Mouse (Mus musculus): Measurements from ENCODE around the gene Mfap5.
"Not testable (repeated sequence)": the region's sequence is repeated elsewhere in the genome, so short reads cannot be mapped to it uniquely, and the experiment has no call there.

Gene Mfap5

DNA sequence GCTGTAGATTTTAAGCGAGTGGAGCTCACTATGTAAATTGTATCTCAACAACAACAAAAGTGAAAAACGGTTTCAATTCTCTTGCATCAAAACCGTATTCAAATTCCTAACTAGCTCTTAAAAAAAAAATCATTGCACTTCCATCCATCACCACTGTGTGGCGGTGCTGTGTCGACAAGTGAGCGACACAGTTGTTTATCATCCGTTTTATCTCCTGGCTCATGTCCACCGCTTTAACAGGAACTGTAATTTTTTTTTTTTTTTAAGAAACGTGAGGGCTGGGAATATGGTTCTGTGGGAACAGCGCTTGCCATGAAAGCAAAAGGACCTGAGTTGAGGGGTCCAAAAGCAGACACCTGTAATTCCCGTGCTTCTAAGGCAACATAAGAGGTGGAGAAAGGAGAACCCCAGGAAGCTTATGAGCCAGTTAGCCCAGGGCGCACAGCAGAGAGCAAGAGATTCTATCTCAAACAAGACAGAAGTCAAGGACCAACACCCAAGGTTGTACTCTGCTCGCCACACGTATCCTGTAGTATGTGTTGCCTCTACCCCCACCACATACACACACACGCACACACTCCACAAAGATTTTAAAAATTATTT, 51.4 kb downstream of the Mfap5 start:
- DNase-seq (ENCODE audit: low read depth, low spot score) = peak; percentile 78

DNA sequence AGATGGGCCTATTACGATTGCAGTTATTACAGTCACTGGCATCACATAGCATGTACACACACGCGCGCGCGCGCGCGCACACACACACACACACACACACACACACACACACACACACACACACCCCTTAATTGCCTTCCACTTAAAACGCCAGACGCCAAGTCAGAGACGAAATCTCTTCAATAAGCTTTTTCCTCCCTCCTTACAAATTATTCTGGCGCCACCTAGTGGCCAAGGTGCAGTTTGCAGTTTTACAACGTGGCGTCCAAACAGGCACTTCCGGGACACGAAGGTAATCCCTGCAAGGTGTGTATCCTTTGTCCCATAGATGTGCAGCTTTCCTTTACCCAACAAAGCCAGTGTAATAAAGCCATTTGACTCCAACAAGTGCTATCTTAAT, 54.8 kb downstream of the Mfap5 start:
- peak; percentile 94 for DNase-seq (ENCODE audit: low read depth, low spot score)

DNA sequence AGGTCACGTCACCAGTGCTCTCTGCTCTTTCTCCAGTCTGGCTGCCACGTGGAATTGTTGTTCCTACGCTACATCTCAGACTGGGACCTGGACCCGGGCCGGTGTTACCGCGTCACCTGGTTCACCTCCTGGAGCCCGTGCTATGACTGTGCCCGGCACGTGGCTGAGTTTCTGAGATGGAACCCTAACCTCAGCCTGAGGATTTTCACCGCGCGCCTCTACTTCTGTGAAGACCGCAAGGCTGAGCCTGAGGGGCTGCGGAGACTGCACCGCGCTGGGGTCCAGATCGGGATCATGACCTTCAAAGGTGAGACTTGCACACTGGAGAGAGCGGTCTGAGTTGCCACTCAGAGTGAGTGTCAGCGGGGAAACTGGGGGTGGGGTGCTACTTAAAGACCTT, 55.4 kb downstream of the Mfap5 start:
- no peak for DNase-seq (ENCODE audit: low read depth, low spot score)

DNA sequence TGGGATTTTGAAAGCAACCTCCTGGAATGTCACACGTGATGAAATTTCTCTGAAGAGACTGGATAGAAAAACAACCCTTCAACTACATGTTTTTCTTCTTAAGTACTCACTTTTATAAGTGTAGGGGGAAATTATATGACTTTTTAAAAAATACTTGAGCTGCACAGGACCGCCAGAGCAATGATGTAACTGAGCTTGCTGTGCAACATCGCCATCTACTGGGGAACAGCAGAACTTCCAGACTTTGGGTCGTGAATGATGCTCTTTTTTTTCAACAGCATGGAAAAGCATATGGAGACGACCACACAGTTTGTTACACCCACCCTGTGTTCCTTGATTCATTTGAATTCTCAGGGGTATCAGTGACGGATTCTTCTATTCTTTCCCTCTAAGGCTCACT, 56.8 kb downstream of the Mfap5 start:
- peak; percentile 77 for DNase-seq (ENCODE audit: low read depth, low spot score)

DNA sequence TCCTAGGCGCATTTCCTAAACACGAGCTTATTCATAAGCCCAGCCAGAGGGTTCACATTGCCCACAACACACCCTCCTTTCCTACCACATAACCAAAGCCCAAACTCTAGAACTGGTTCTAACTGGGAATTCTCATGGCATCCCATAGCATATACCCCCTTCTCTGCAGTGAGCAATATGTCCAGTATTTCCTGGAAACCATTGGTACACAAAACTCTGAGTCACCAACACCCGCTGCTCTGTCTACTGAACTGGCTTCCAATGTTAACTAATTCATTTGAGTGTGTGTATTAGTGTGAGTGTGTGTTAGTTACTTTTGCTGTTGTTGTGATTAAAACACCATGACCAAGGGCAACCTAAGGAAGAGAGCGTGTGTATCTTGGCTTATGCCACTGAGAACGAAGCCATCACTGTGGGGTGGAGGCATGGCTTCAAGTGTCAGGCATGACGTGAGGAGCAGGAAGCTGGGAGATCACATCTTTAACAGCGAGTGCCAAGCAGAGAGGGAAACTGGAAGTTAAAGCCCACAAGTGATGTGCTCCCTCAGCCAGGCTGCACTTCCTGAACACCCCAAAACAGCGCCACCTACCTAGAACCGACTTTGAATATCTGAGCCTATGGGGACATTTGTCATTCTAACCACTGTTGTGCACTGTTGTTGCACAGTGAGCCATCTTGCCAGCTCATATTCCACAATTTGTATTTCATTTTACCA, 59.6 kb downstream of the Mfap5 start:
- no peak for DNase-seq (ENCODE audit: low read depth, low spot score)

DNA sequence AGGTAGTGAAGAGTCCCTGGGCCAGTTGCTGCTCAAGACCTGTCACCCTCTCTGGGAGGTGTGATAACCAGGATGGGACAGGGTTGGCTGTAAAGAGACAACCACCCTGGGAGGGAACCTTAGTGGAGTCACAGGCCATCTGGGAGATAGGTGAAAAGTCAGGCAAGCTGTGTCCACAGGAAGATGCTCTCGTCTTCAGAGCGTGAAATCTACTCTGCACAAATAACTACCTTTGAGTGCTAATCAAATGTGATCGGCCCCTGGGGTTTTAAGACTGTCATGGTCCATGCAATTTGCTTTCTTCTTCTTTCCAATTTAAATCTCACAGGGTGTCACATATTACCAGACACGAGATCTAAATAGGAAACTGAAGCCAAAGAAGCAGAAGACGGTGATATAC, 63.5 kb downstream of the Mfap5 start:
- no peak for DNase-seq (ENCODE audit: low read depth, low spot score)

DNA sequence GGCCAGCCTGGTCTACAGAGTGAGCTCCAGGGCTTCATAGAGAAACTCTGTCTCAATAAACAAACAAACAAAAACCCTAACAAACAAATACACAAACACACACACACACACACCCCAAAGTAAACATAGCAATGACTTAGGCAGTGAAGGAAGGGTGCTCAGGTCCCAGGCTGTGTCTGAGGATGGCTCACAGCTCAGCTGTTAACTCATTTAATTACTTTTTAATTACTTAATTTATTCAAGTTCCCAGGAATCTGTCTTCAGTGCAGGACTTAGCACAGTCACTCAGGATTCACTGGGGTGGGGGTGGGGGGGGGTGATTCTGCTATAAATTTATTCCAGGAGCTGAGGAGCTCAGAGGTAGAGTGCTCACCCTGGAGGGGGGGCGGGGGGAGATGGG, 64.1 kb downstream of the Mfap5 start:
- DNase-seq (ENCODE audit: low read depth, low spot score) = no peak

DNA sequence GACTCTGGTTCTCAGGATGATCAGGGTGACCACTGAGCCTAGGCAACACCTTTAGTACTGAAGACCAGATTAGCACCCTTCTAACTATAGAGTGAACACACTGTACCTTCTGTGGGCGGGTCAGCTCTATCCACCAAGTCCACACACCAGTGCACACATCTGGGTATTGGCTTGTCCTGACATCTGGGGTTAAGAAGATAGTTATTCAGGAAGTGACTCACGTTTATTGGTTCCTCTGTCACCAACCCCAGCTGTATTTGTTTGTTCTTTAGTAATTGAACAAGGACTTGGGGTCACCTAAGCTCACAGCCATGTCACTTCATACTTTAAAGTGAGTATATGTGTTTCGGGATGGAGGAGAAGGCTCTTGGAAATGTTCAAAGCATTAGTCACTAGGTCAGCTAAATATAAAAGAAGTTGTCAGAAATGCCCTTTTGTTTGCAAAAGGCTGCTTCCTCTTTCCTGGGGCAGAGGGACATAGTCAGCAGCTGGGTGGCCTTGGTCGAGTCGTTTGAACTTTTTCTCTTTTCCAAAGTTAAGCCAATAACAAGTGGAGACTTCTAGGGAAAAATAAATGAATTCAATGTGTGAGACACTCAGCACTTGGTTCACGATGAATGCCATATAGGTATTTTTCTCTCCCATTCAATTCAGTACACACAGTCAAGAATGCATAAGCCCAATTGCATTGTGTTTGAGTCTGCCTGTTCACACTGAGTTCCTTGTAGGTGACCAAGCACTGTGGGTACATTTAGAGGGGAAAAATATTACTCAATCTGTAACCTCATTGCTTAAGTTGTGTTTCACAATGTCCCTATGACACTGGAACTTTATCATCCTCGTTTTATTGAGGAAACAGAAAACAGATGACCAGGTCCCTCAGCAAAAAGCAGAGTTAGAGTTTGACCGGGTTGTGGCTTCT, 65.3 kb downstream of the Mfap5 start:
- DNase-seq (ENCODE audit: low read depth, low spot score) = no peak

DNA sequence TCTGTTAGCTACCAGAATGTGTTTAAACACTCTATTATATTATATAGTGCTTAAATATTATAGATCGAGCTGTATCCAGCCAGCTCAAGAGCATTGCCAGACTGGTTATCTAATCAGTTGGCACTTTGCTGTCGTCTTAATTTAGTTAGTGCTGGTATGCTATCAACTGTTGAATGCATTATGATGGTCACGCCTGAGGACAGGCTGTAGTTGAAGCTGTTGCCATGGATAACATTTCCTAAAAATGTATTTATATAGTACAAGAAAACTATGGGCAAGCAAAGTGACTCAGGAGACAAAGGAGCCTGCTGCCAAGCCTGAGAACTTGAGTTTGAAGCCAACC, 65.9 kb downstream of the Mfap5 start:
- DNase-seq (ENCODE audit: low read depth, low spot score) = no peak

DNA sequence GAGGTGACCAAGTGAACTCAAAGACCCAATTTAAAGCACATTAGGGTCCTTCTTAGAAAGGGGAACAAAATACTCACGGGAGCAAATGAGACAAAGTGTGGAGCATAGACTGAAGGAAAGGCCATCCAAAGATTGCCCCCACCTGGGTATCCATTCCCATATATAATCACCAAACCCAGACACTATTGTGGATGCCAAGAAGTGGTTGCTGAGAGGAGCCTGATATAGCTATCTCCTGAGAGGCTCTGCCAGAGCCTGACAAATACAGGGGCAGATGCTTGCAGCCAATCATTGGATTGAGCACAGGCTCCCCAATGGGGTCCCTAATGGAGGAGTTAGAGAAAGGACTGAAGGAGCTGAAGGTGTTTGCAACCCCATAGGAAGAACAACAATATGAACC, 69.4 kb downstream of the Mfap5 start:
- DNase-seq (ENCODE audit: low read depth, low spot score) = not testable (repeated sequence)

DNA sequence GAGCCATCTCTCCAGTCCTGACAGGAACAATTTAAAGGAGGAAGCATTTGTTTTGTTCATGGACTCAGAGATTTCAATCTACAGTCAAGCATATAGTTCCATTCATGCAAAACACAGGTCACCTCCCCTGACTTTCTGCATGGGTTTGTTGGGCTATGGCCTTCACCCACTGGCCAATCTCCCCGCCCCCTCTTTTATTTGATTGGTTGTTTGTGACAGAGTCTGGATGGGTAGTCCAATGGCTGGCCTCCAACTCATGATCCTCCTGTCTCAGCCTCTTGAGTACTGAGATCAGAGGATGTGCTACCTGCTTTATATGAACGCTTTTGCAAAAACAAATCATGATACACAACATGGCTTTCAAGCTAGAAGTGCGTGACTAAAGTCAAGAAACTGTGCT, 71.4 kb downstream of the Mfap5 start:
- peak; percentile 48 for DNase-seq (ENCODE audit: low read depth, low spot score)

All from ZHBTc4 (cell line).